Mouse (Mus musculus): ENCODE data around the gene Tgfbr2.

Gene Tgfbr2

GRCm38 (mm10) chr9:116193535-116193881 is 18.3 kb upstream of the Tgfbr2 start:
- no peak for DNase-seq

- DNase-seq, result no peak
These were observed 17.8 kb upstream of the Tgfbr2 start for GRCm38 (mm10) chr9:116192826-116193534.

- DNase-seq, result no peak
These were observed 17.1 kb upstream of the Tgfbr2 start for GRCm38 (mm10) chr9:116192253-116192652.

GRCm38 (mm10) chr9:116189831-116190230 is 14.7 kb upstream of the Tgfbr2 start:
- DNase-seq, result no peak

GRCm38 (mm10) chr9:116188952-116189666 is 13.9 kb upstream of the Tgfbr2 start:
- DNase-seq, result no peak

GRCm38 (mm10) chr9:116187181-116187731 is 12.1 kb upstream of the Tgfbr2 start:
- peak; percentile 46 to 77 for DNase-seq

- DNase-seq, result no peak
These were observed 9.7 kb upstream of the Tgfbr2 start for GRCm38 (mm10) chr9:116184903-116185302.

- no peak for DNase-seq
These were observed 7.9 kb upstream of the Tgfbr2 start for GRCm38 (mm10) chr9:116183035-116183434.

GRCm38 (mm10) chr9:116181608-116182007 is 6.4 kb upstream of the Tgfbr2 start:
- no peak for DNase-seq

- DNase-seq, result no peak
These were observed 3.0 kb upstream of the Tgfbr2 start for GRCm38 (mm10) chr9:116178151-116178550.

- DNase-seq, result no peak
These were observed 1.9 kb upstream of the Tgfbr2 start for GRCm38 (mm10) chr9:116177108-116177507.

- peak; percentile 58 to 67 for DNase-seq
These were observed 442 bp upstream of the Tgfbr2 start for GRCm38 (mm10) chr9:116175488-116176115.

- peak; percentile 38 to 44 for DNase-seq
These were observed 1.5 kb downstream of the Tgfbr2 start for GRCm38 (mm10) chr9:116173473-116174170.

- DNase-seq, result no peak
These were observed 2.1 kb downstream of the Tgfbr2 start for GRCm38 (mm10) chr9:116173059-116173458.

GRCm38 (mm10) chr9:116169067-116169466 is 6.1 kb downstream of the Tgfbr2 start:
- DNase-seq, result no peak

- no peak for DNase-seq
These were observed 7.8 kb downstream of the Tgfbr2 start for GRCm38 (mm10) chr9:116167304-116167880.

- no peak for DNase-seq
These were observed 8.8 kb downstream of the Tgfbr2 start for GRCm38 (mm10) chr9:116166363-116166762.

- no peak for DNase-seq
These were observed 11.3 kb downstream of the Tgfbr2 start for GRCm38 (mm10) chr9:116163883-116164282.

- no peak for DNase-seq
These were observed 12.2 kb downstream of the Tgfbr2 start for GRCm38 (mm10) chr9:116162866-116163374.

- no peak for DNase-seq
These were observed 14.3 kb downstream of the Tgfbr2 start for GRCm38 (mm10) chr9:116160860-116161259.

- no peak for DNase-seq
These were observed 15.1 kb downstream of the Tgfbr2 start for GRCm38 (mm10) chr9:116160067-116160466.

GRCm38 (mm10) chr9:116156501-116156900 is 18.7 kb downstream of the Tgfbr2 start:
- DNase-seq, result no peak

Measured in lung, postnatal 4 days (tissue).